Mouse (Mus musculus): ENCODE results near the gene Trpc4ap.
A peak's percentile ranks its signal among the peaks of the same experiment; 100 is the strongest.

Trpc4ap gene

GRCm38 (mm10) chr2:155640656-155641055, 51.5 kb downstream of the Trpc4ap start:
- no peak for DNase-seq (ENCODE audit: low read depth, low spot score)

- DNase-seq (ENCODE audit: low read depth, low spot score), result no peak
Measured at GRCm38 (mm10) chr2:155637411-155637810, 54.8 kb downstream of the Trpc4ap start.

DNA sequence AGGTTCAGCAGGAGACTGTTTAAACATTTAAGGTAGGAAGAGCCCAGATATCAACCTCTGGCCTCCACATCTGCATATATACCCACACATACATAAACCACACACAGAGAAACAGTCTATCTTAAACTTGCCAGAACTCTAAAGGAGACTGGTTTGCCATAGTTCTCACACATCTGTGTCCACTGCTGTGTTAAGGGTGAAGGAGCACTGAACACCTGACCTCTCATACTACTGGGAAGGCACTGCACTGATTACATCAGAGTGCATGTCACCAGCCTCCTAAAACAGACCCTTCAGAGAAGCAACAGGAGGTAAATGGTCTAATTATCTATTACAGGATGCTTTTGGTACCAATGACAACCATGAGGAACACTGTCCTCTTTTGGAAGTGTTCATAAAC, 55.3 kb downstream of the Trpc4ap start:
- DNase-seq (ENCODE audit: low read depth, low spot score), result no peak

DNA sequence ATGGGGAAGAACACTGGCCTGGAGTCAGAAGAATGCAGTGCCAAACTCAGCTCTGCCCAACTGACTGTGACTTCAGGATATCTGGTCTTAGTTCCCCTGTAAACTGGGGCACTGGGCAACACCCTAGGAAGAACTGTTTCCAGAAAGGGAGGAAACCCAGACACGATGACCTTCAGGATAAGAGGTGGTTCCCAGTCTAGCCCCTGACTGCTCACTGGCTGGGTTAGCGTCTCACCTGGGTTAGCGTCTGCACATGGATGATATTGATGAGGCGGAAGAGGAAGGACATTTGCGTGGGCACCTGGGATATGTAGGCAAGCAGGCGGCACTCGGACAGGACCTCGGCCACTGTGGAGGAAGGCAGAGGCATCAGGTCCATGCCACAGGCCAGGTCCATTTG, 56.2 kb downstream of the Trpc4ap start:
- DNase-seq (ENCODE audit: low read depth, low spot score), result no peak

DNA sequence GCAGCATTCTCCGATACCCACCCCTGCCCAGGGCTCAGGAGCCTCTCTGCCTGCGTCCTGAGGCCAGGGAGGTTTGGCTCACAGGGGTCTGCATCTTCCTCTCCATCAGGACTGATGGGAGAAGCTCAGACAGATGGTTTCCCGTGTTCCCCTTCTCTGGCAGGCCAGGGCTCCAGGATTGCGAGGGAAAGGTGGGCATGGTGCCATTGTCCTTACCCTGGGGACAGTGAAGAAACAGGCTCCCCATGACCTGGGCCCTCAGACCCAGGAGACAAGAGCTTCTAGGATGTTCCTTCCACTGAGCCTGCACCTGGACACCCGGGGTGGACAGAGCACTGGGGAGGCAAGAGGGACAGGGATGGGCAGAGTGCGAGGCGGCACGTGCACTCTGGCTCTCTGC, 57.6 kb downstream of the Trpc4ap start:
- DNase-seq (ENCODE audit: low read depth, low spot score), result no peak

- DNase-seq (ENCODE audit: low read depth, low spot score), result no peak
Measured at GRCm38 (mm10) chr2:155633731-155634130, 58.5 kb downstream of the Trpc4ap start.

- no peak for DNase-seq (ENCODE audit: low read depth, low spot score)
Measured at GRCm38 (mm10) chr2:155633121-155633520, 59.1 kb downstream of the Trpc4ap start.

DNA sequence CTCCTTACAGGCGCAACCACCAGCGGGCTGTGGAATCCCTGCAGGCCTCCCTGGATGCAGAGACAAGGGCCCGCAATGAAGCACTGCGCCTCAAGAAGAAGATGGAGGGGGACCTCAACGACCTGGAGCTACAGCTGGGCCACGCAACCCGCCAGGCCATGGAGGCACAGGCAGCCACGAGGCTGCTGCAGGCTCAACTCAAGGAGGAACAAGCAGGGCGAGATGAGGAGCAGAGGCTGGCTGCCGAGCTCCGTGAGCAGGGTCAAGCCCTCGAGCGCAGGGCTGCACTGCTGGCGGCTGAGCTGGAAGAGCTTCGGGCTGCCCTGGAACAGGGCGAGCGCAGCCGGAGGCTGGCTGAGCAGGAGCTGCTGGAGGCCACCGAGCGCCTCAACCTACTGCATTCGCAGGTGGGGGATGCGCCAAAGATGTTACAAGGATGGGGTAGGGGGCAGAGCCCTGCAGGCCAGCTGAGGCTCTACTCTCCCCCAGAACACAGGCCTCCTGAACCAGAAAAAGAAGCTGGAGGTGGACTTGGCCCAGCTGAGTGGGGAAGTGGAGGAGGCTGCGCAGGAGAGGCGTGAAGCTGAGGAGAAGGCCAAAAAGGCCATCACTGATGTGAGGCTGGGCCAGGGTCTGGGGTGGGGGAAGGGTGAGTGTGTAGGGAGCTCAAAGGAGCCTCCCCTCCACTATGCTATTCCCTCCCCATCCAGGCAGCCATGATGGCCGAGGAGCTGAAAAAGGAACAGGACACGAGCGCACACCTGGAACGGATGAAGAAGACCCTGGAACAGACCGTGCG, 59.8 kb downstream of the Trpc4ap start:
- no peak for DNase-seq (ENCODE audit: low read depth, low spot score)

- peak; percentile 56 for DNase-seq (ENCODE audit: low read depth, low spot score)
Measured at GRCm38 (mm10) chr2:155630590-155631416, 61.4 kb downstream of the Trpc4ap start.

DNA sequence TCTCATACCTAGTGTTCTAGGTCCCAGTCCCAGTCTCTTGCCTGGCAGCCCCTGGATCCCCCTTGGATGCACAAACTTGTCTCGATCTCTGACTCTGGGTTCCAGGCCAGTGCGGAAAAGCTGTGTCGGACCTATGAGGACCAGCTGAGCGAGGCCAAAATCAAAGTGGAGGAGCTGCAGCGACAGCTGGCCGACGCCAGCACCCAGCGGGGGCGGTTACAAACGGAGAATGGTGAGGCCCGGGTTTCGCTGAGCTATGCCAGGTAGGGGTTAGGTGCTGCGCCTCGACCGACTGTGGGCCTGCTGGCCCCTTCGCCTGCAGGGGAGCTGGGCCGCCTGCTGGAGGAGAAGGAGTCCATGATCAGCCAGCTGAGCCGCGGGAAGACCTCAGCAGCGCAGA, 62.0 kb downstream of the Trpc4ap start:
- DNase-seq (ENCODE audit: low read depth, low spot score), result no peak

- peak; percentile 69 for DNase-seq (ENCODE audit: low read depth, low spot score)
Measured at GRCm38 (mm10) chr2:155629231-155629661, 62.9 kb downstream of the Trpc4ap start.

DNA sequence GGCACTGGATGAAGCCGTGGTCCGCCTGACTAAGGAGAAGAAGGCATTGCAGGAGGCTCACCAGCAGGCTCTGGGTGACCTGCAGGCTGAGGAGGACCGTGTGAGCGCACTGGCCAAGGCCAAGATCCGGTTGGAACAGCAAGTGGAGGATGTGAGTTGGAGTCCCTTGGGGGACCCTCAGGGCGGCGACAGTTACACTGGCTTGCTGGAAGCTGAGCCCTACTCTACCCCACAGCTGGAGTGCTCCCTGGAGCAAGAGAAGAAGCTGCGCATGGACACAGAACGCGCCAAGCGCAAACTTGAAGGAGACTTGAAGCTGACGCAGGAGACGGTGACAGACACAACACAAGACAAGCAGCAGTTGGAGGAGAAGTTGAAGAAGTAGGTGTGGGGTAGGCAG, 63.7 kb downstream of the Trpc4ap start:
- DNase-seq (ENCODE audit: low read depth, low spot score), result no peak

DNA sequence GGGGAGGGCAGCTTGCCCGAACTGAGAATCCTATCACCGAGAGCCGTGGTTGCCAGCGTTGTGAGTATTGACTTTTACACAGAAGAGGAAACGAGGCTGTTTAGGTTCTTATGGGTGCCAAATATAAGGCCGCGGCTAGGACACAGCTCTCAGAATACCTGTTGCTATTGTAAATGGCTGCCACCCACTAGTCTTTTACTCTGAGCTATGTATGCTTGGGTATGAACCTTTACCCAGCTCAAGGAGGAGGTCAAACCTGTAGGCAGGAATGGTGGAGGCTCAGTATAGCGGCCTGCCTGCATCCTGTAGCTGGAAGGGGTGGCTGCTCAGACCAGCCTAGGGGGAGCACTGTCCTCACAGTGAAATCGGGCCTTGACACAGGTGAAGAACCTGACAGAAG, 64.1 kb downstream of the Trpc4ap start:
- DNase-seq (ENCODE audit: low read depth, low spot score), result no peak

DNA sequence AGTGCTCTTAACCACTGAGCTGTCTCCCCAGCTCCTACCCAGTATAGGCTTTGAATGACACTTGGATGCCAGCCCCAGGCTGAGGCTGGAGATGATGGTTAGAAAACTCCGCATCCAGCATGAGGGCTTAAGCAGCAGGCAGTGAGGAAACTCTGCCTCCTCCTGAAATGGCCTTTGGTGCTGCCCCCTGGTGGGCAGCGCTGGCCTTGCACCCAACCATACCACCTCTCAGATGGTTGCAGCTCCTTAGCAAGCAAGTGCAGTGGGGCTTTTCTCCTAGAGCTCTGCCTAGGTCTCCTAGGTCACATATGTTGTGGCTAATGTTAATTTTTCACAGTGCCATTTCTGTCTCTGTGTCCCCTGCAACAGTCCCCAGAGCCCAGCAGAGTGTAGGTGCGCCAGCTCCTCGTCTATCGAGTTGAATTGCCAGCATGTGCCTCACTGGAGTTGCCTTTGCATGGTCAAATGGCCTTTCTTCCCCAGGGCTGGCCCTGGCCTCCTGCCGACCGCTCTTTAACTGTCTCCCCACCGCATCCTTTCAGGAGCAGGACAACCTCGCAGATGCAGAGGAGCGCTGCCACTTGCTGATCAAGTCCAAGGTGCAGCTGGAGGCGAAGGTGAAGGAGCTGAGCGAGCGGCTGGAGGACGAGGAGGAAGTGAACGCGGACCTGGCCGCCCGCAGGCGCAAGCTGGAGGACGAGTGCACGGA, 65.0 kb downstream of the Trpc4ap start:
- DNase-seq (ENCODE audit: low read depth, low spot score), result peak; percentile 88

GRCm38 (mm10) chr2:155626277-155626676, 65.9 kb downstream of the Trpc4ap start:
- no peak for DNase-seq (ENCODE audit: low read depth, low spot score)

DNA sequence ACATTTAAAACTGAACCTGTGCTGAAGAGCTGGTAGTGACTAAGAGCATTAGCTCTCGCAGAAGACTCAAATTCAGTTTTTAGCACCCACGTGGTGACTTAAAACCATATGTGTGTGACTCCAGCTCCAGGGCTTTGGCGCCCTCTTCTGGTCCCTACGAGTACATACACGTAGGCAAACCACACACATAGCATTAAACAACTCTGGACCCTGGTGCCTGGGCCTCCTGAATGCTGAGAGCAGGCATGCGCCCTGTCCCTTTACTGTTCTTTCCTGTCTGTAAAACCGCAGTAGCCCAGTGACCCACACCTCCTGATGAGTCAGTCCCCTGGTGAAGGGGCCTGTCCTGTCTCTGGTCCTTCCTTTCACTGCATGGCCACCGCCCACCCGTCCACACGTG, 67.5 kb downstream of the Trpc4ap start:
- peak; percentile 72 for DNase-seq (ENCODE audit: low read depth, low spot score)

GRCm38 (mm10) chr2:155623996-155624395, 68.2 kb downstream of the Trpc4ap start:
- DNase-seq (ENCODE audit: low read depth, low spot score), result no peak

DNA sequence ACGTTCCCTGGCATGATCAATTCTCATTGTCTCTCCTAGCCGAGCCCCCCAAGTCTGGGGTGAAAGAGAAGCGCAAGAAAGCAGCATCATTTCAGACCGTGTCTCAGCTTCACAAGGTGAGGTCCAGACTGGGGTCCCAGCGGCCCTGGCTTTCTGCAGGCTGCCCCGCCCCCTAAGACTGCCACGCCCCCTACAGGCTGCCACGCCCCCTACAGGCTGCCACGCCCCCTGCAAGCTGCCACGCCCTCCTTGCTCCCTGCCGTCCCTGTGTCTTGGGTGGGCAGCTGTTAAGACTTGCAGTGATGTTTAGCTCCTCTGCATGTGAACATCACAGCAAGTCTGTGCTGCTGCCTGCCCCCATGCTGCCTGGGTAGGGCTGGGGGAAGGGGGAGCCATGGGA, 69.6 kb downstream of the Trpc4ap start:
- DNase-seq (ENCODE audit: low read depth, low spot score), result no peak

GRCm38 (mm10) chr2:155619817-155620216, 72.4 kb downstream of the Trpc4ap start:
- peak; percentile 82 for DNase-seq (ENCODE audit: low read depth, low spot score)

- no peak for DNase-seq (ENCODE audit: low read depth, low spot score)
Measured at GRCm38 (mm10) chr2:155616971-155617370, 75.2 kb downstream of the Trpc4ap start.

GRCm38 (mm10) chr2:155613953-155614352, 78.2 kb downstream of the Trpc4ap start:
- DNase-seq (ENCODE audit: low read depth, low spot score), result no peak

GRCm38 (mm10) chr2:155613326-155613755, 78.8 kb downstream of the Trpc4ap start:
- peak; percentile 64 for DNase-seq (ENCODE audit: low read depth, low spot score)

Data from mesoderm, embryonic 11.5 days (tissue).